Mouse (Mus musculus): ENCODE data around the gene Parpbp.

- TF ChIP-seq POLR2A (IDR thresholded peaks at IDR 0.05; ENCODE audit: borderline replicate concordance, extremely low read depth, insufficient read depth, insufficient read length, poor library complexity, severe bottlenecking) = no peak
- no peak for TF ChIP-seq CTCF (IDR thresholded peaks at IDR 0.05; ENCODE audit: borderline replicate concordance, extremely low read depth, insufficient read depth, insufficient read length)
Measured at GRCm38 (mm10) chr10:88162096-88162495, 15.4 kb upstream of the Parpbp start.

All from brain, embryonic 14.5 days (tissue).